Mouse (Mus musculus) left cerebral cortex, adult 2 months (tissue): ENCODE data around the gene Bex3. TPM values are rescaled to one million over a fixed set of nuclear protein-coding genes. Genes with fewer than 3 reads are reported as not detected.
"Not testable (repeated sequence)": the region's sequence is repeated elsewhere in the genome, so short reads cannot be mapped to it uniquely, and the experiment has no call there.

Experiments used
- DNase-seq, 2 experiments: peaks; one replicate each; pipeline ENCODE4 v3.0.0; 2021 to 2022; ENCODE audit warnings: low spot score in 2 of 2, mixed read lengths in 1 of 2; ENCODE audit errors: extremely low spot score in 1 of 2
- H3K27ac ChIP-seq: fragments of 200-600 bp; 2 replicates; pipeline ENCODE4 v1.8.1; 2022
- H3K4me3 ChIP-seq: fragments of 200-600 bp; 2 replicates; pipeline ENCODE4 v1.8.1; 2022
- CTCF ChIP-seq: fragments of 200-600 bp; IDR thresholded peaks from 2 replicates; pipeline ENCODE4 v1.8.1; 2022; ENCODE audit warnings: antibody characterized with exemption, mild to moderate bottlenecking, moderate library complexity
- intact Hi-C: fragments of 180-260 bp; cut with DNase I; formaldehyde crosslinking; loops from one replicate; pipeline ENCODE4 v1.15.1; 2025
- total RNA-seq, 2 experiments: library from RNA; stranded (reverse); gene quantifications; 2 replicates each; pipeline ENCODE4 v1.2.3; 2021

Bex3 gene
- total RNA-seq, 2 experiments from 2014 or later: 276 to 281 TPM

- H3K4me3 ChIP-seq: no peak overlapping the region
- DNase-seq: no peak
- TF ChIP-seq CTCF: no peak
- no peak overlapping the region for H3K27ac ChIP-seq
- intact Hi-C loops: no loop called here
These were observed 1.9 kb upstream of the Bex3 start for GRCm38 (mm10) chrX:136268173-136268572.

GRCm38 (mm10) chrX:136270393-136271111 lies 499 bp downstream of the Bex3 start:
- H3K4me3 ChIP-seq: peak overlapping the region; percentile 48
- intact Hi-C loops, DNase-seq, H3K27ac ChIP-seq: not testable (repeated sequence)

GRCm38 (mm10) chrX:136274542-136274941 lies 4.5 kb downstream of the Bex3 start:
- intact Hi-C loops: no loop called here
- no peak for TF ChIP-seq CTCF
- Histone ChIP-seq H3K4me3 (no peak overlapping the region), H3K27ac (no peak overlapping the region)
- no peak for DNase-seq

GRCm38 (mm10) chrX:136275386-136275785 lies 5.3 kb downstream of the Bex3 start:
- Histone ChIP-seq H3K27ac (no peak overlapping the region), H3K4me3 (no peak overlapping the region)
- intact Hi-C loops: no loop called here
- no peak for TF ChIP-seq CTCF
- no peak for DNase-seq

- H3K27ac ChIP-seq: no peak overlapping the region
- no peak for TF ChIP-seq CTCF
- intact Hi-C loops: no loop called here
- no peak for DNase-seq
- no peak overlapping the region for H3K4me3 ChIP-seq
These were observed 7.5 kb downstream of the Bex3 start for GRCm38 (mm10) chrX:136277577-136277976.

GRCm38 (mm10) chrX:136278401-136278800 lies 8.3 kb downstream of the Bex3 start:
- no peak for TF ChIP-seq CTCF
- H3K27ac ChIP-seq: no peak overlapping the region
- intact Hi-C loops: no loop called here
- H3K4me3 ChIP-seq: no peak overlapping the region
- DNase-seq: no peak

GRCm38 (mm10) chrX:136279410-136279809 lies 9.4 kb downstream of the Bex3 start:
- intact Hi-C loops: no loop called here
- no peak for TF ChIP-seq CTCF
- Histone ChIP-seq H3K4me3 (no peak overlapping the region), H3K27ac (no peak overlapping the region)
- no peak for DNase-seq

GRCm38 (mm10) chrX:136290817-136291281 lies 20.8 kb downstream of the Bex3 start:
- Histone ChIP-seq H3K4me3 (no peak overlapping the region), H3K27ac (peak overlapping the region; percentile 7; the same call in 1 of the 2 replicates)
- TF ChIP-seq CTCF: no peak
- intact Hi-C loops: no loop called here
- peak; percentile 28 to 47 for DNase-seq

- peak; percentile 83 for TF ChIP-seq CTCF
- H3K27ac ChIP-seq: no peak overlapping the region
- DNase-seq: peak; percentile 19 to 44
- no peak overlapping the region for H3K4me3 ChIP-seq
- intact Hi-C loops: loop anchor here (2.0 kb wide), 1 partner anchor 65 kb away; no protein-coding TSS in a partner anchor
These were observed 34.2 kb downstream of the Bex3 start for GRCm38 (mm10) chrX:136304295-136304694.

- TF ChIP-seq CTCF: no peak
- DNase-seq: no peak
- intact Hi-C loops: no loop called here
- no peak overlapping the region for H3K27ac ChIP-seq
- no peak overlapping the region for H3K4me3 ChIP-seq
These were observed 36.1 kb downstream of the Bex3 start for GRCm38 (mm10) chrX:136306196-136306595.

- TF ChIP-seq CTCF: no peak
- Histone ChIP-seq H3K4me3 (no peak overlapping the region), H3K27ac (no peak overlapping the region)
- intact Hi-C loops: loop anchor here (10.0 kb wide), 1 partner anchor 189 kb away; no protein-coding TSS in a partner anchor
- peak; percentile 9 to 31 for DNase-seq
These were observed 43.2 kb downstream of the Bex3 start for GRCm38 (mm10) chrX:136313303-136313702.

- H3K4me3 ChIP-seq: no peak overlapping the region
- no peak overlapping the region for H3K27ac ChIP-seq
- intact Hi-C loops: loop anchor here (10.0 kb wide), 1 partner anchor 189 kb away; no protein-coding TSS in a partner anchor
These were observed 43.9 kb downstream of the Bex3 start for GRCm38 (mm10) chrX:136313792-136314564.

More at GRCm38 (mm10) chrX:136313792-136314564, 43.9 kb downstream of the Bex3 start:
- no peak for DNase-seq
- TF ChIP-seq CTCF: no peak
